Mouse (Mus musculus) frontal cortex, postnatal 10 days (tissue): ENCODE measurements around the gene Arl6ip5.

Experiments used
- DNase-seq, 2 experiments: peaks; one replicate each; pipeline ENCODE4 v3.0.0; 2022; ENCODE audit warnings: low spot score in 2 of 2, mixed read lengths in 1 of 2

Gene Arl6ip5

GRCm38 (mm10) chr6:97210191-97210961, at the start of gene Arl6ip5:
Gene Arl6ip5 (plus strand): TSS chr6:97210689.
- DNase-seq, result peak; percentile 80 to 86

- DNase-seq, result no peak
Measured at GRCm38 (mm10) chr6:97175716-97176115, 34.8 kb upstream of the Arl6ip5 start.

- peak; percentile 91 to 94 for DNase-seq
Measured at GRCm38 (mm10) chr6:97178491-97179366, 31.8 kb upstream of the Arl6ip5 start, which contains the start of gene Tmf1. Gene Tmf1 (minus strand): TSS chr6:97179122.

- DNase-seq, result no peak
Measured at GRCm38 (mm10) chr6:97179367-97179828, 31.1 kb upstream of the Arl6ip5 start.

- DNase-seq, result no peak
Measured at GRCm38 (mm10) chr6:97200437-97200836, 10.1 kb upstream of the Arl6ip5 start.

- DNase-seq, result no peak
Measured at GRCm38 (mm10) chr6:97202477-97202876, 8.0 kb upstream of the Arl6ip5 start.

- no peak for DNase-seq
Measured at GRCm38 (mm10) chr6:97204252-97204869, 6.1 kb upstream of the Arl6ip5 start.

- DNase-seq, result peak in 1 of 2 experiments; percentile 43
Measured at GRCm38 (mm10) chr6:97204952-97205351, 5.5 kb upstream of the Arl6ip5 start.

GRCm38 (mm10) chr6:97205439-97205885, 5.0 kb upstream of the Arl6ip5 start, which contains the start of gene Uba3:
Gene Uba3 (minus strand): TSS chr6:97205647.
- peak; percentile 97 to 98 for DNase-seq

- no peak for DNase-seq
Measured at GRCm38 (mm10) chr6:97207085-97207484, 3.4 kb upstream of the Arl6ip5 start.

GRCm38 (mm10) chr6:97208406-97208805, 2.1 kb upstream of the Arl6ip5 start:
- DNase-seq, result no peak

GRCm38 (mm10) chr6:97209201-97209600, 1.3 kb upstream of the Arl6ip5 start:
- no peak for DNase-seq

- DNase-seq, result no peak
Measured at GRCm38 (mm10) chr6:97209751-97210150, 738 bp upstream of the Arl6ip5 start.

GRCm38 (mm10) chr6:97210962-97211601, 593 bp downstream of the Arl6ip5 start:
- DNase-seq, result no peak

- peak in 1 of 2 experiments; percentile 40 for DNase-seq
Measured at GRCm38 (mm10) chr6:97211981-97212380, 1.5 kb downstream of the Arl6ip5 start.

GRCm38 (mm10) chr6:97216154-97216821, 5.8 kb downstream of the Arl6ip5 start:
- no peak for DNase-seq

GRCm38 (mm10) chr6:97220672-97221071, 10.2 kb downstream of the Arl6ip5 start:
- no peak for DNase-seq

- DNase-seq, result peak in 1 of 2 experiments; percentile 49
Measured at GRCm38 (mm10) chr6:97221205-97222025, 10.9 kb downstream of the Arl6ip5 start.

GRCm38 (mm10) chr6:97222321-97222720, 11.8 kb downstream of the Arl6ip5 start:
- no peak for DNase-seq
